Mouse (Mus musculus) kidney, adult 9 months (tissue): ENCODE results near the gene Col12a1.
"Not testable (repeated sequence)": the region's sequence is repeated elsewhere in the genome, so short reads cannot be mapped to it uniquely, and the experiment has no call there.

ENCODE experiments used
- DNase-seq: peaks from one replicate; pipeline ENCODE4 v3.0.0; 2022

Col12a1 gene

GRCm38 (mm10) chr9:79689342-79689741 lies 29.3 kb downstream of the Col12a1 start:
- no peak for DNase-seq

- DNase-seq, result no peak
Measured at GRCm38 (mm10) chr9:79687227-79687626, 31.4 kb downstream of the Col12a1 start.

GRCm38 (mm10) chr9:79686049-79686448 lies 32.6 kb downstream of the Col12a1 start:
- no peak for DNase-seq

- DNase-seq, result peak; percentile 25
Measured at GRCm38 (mm10) chr9:79680453-79681240, 38.0 kb downstream of the Col12a1 start.

GRCm38 (mm10) chr9:79668806-79669205 lies 49.8 kb downstream of the Col12a1 start:
- DNase-seq, result not testable (repeated sequence)

GRCm38 (mm10) chr9:79653327-79654150 lies 65.1 kb downstream of the Col12a1 start:
- DNase-seq, result no peak

- DNase-seq, result no peak
Measured at GRCm38 (mm10) chr9:79648587-79648986, 70.0 kb downstream of the Col12a1 start.

GRCm38 (mm10) chr9:79645757-79646156 lies 72.9 kb downstream of the Col12a1 start:
- peak; percentile 41 for DNase-seq

- no peak for DNase-seq
Measured at GRCm38 (mm10) chr9:79639430-79640090, 79.1 kb downstream of the Col12a1 start.

- DNase-seq, result no peak
Measured at GRCm38 (mm10) chr9:79637879-79638278, 80.8 kb downstream of the Col12a1 start.

- no peak for DNase-seq
Measured at GRCm38 (mm10) chr9:79634076-79634475, 84.6 kb downstream of the Col12a1 start.

- no peak for DNase-seq
Measured at GRCm38 (mm10) chr9:79631186-79631585, 87.4 kb downstream of the Col12a1 start.

GRCm38 (mm10) chr9:79618839-79619597 lies 99.6 kb downstream of the Col12a1 start:
- no peak for DNase-seq

- DNase-seq, result peak; percentile 47
Measured at GRCm38 (mm10) chr9:79617336-79617735, 101.3 kb downstream of the Col12a1 start.

- no peak for DNase-seq
Measured at GRCm38 (mm10) chr9:79616040-79616439, 102.6 kb downstream of the Col12a1 start.

GRCm38 (mm10) chr9:79610286-79610685 lies 108.3 kb downstream of the Col12a1 start:
- DNase-seq, result peak; percentile 92

- no peak for DNase-seq
Measured at GRCm38 (mm10) chr9:79609661-79610060, 109.0 kb downstream of the Col12a1 start.

- no peak for DNase-seq
Measured at GRCm38 (mm10) chr9:79608795-79609194, 109.8 kb downstream of the Col12a1 start.

- DNase-seq, result no peak
Measured at GRCm38 (mm10) chr9:79608062-79608531, 110.5 kb downstream of the Col12a1 start.

- no peak for DNase-seq
Measured at GRCm38 (mm10) chr9:79606122-79606521, 112.5 kb downstream of the Col12a1 start.

GRCm38 (mm10) chr9:79605722-79606121 lies 112.9 kb downstream of the Col12a1 start:
- no peak for DNase-seq

- DNase-seq, result peak; percentile 89
Measured at GRCm38 (mm10) chr9:79604546-79604945, 114.1 kb downstream of the Col12a1 start.
